Mouse (Mus musculus) frontal cortex, adult 2 months (tissue): Measurements from ENCODE around the gene Ypel5. TPM values are rescaled to one million over a fixed set of nuclear protein-coding genes. Genes with fewer than 3 reads are reported as not detected.

Experiments used
- DNase-seq, 2 experiments: peaks; one replicate each; pipeline ENCODE4 v3.0.0; 2022; ENCODE audit warnings: low spot score in 1 of 2; ENCODE audit errors: extremely low spot score in 1 of 2
- polyA plus RNA-seq: library from polyadenylated mRNA; depleted of rRNA; stranded (reverse); fragments of >200 nt; gene quantifications from 2 replicates; pipeline ENCODE4 v1.2.3, GENCODE M21; 2012; rRNA removed

Ypel5 gene
- 105 and 109 TPM in 2 replicates for polyA plus RNA-seq

- peak; percentile 97 to 99 for DNase-seq
Observed at GRCm38 (mm10) chr17:72836158-72837115, at the start of gene Ypel5. TSS of gene Ypel5 (plus strand) at chr17:72836453.

DNA sequence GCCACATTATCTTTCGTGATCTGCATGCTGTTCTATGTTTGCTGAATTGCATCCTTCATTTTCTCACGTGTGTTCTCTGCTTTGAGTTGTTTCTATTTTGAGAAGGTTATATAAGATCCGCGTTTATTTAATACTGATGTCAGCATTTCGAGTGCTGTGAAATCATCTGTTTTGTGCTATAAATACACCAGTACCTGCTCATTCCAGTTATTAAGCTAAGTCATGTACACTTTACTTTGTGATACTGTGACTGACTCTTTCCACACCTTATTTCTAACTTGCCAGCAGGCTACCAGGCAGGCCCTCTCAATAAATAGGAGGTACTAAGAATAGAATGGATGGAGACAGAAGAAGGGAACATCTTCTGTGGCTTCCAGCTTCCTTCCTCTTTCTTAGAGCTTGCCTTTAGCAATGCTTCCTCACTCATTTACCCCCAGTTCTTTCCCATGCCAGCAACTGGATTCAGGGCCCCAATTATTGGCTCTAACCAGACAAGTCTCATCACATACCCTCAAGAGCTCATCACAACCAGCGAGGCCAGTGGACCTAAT, 48.3 kb upstream of the Ypel5 start:
- peak in 1 of 2 experiments; percentile 13 for DNase-seq

- no peak for DNase-seq
Observed at GRCm38 (mm10) chr17:72793278-72793677, 43.0 kb upstream of the Ypel5 start.

DNA sequence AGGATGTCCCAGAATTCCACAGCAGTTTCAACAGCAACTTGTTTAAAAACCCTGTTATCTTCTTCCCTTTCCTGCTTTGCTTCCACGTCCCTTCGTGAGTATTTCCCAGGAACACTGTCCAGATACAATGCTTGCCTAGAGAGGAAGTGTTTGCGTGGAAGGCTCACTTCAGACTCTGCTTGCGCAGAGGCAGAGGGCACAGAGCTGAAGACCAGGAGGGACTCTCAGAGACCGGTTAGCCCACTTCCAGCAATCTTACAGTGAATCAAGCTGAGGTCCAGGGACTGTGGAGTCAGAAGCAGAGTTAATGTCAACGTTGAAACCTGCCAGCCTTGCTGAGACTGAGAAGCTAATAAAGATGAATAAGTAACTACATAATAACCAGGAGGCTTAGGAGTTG, 41.6 kb upstream of the Ypel5 start:
- no peak for DNase-seq

DNA sequence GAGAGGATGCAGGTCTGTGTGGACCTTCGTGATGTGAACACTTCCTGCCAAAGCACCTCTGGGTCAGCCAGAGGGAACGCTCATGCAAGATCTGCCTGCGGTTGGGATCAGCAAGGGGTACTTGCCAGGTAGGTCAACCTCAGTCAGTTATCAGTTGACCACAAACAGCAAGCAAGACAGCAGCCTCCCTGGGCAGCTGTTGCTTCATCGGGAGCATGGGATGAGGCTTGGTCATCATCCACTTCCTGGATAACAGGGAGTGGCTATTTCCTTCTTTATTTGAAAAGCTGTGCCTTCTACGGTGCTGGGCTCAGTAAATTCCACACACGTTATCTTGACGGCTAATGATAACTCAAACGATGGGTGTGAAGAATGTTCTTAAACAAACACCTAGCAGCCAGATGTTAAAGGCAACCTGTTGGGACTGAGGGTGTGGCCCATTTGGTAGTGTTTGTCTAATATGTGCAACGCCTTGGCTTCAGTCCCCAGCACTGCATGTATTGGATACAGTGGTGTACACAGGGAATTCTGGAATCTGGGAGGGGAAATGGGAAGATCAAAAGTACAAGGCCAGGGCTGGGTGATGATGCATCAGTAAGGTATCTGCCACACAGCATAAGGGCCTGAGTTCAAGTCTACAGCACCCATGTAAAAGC, 40.7 kb upstream of the Ypel5 start:
- no peak for DNase-seq

GRCm38 (mm10) chr17:72796506-72796905, 39.7 kb upstream of the Ypel5 start:
- DNase-seq = no peak

- peak; percentile 34 to 83 for DNase-seq
Observed at GRCm38 (mm10) chr17:72797867-72798266, 38.4 kb upstream of the Ypel5 start.

DNA sequence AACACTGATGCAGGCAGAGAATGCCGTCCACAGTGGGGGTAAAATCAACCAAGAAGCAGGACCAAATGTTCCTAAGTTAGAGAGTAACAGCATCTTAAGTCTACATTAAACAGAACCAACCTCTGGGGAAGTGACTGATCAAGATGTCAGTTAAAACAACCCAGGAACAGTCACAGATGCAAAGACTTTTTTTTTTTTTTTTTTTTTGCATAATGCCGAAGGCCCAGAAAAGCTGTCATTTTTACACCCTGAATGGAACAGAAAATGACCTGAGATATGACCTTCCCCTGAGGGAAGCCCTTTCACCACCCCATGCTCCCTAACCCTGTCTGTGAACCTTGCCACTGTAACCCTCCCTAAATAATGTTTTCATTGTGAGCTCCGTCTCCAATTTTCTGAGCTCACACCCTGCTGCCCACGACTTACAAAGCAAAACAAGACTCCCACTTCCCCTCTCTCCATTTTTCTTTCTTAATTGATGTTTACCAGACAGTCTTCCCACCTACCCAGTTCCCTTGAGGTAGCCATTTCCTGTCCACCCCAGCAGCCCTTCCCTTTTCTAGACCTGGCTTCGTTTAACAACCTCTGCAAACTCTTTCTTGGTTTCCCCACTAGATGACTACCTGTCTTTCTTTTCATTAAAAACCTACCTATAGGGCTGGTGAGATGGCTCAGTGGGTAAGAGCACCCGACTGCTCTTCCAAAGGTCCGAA, 26.2 kb upstream of the Ypel5 start:
- DNase-seq = no peak

GRCm38 (mm10) chr17:72813419-72814315, 22.6 kb upstream of the Ypel5 start:
- DNase-seq = peak; percentile 28 to 78

DNA sequence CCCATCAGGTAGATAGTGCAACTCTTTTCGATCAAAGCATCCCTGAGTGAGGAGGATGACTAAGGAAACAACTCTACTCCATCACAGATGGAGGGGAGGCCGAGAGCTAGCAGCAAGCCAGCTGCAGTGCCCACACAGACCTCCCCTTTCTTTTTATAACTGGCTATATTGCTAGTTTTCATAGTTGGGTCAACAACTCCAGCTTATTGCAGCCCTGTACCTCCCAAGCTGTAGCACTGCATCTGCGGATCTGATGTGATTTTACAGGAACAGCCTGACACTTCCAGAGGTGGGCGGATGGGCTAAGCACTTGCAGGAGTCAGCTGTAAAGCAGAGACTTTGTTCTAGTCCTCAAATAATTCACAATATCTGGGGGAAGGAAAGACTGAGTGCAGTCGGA, 18.7 kb upstream of the Ypel5 start:
- peak; percentile 77 to 87 for DNase-seq

DNA sequence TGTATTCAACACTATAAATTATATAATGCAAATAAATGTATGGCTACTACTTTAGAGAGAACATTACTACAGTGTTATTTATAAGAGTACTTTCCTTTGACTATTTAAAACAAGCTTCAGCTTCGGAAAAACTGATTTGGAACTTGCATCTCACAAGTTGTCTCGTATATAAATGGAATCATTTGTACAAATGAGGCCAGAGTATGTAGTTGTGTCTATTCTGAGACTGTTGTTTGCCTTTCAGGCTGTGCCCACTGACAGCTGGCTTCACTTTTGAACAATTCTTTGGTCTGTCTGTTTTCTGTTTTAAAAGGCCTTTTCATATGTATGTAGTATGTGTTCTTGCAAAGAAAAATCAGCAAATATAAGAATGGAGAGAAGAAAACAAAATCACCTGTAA, 16.5 kb upstream of the Ypel5 start:
- no peak for DNase-seq

DNA sequence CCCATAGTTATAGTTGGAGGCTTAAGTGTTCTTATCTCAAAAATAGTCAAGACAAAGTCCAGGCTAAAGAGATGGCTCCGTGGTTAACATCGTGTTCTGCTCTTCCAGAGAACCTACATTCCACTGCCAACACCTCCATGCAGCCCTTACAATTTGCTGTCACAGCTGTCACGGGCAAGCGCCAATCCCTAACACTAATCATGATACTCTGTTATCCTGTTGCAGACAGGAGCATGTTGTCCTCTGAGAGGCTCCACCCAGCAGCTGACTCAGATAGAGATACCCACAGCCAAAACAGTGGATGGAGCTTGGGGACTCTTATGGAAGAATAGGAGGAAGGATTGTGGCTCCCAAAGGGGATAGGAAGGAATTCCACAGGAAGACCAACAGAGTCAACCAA, 15.8 kb upstream of the Ypel5 start:
- DNase-seq = no peak

- no peak for DNase-seq
Observed at GRCm38 (mm10) chr17:72821923-72822322, 14.3 kb upstream of the Ypel5 start.

GRCm38 (mm10) chr17:72826916-72827534, 9.2 kb upstream of the Ypel5 start:
- no peak for DNase-seq

- no peak for DNase-seq
Observed at GRCm38 (mm10) chr17:72828027-72828678, 8.1 kb upstream of the Ypel5 start.

GRCm38 (mm10) chr17:72828687-72829086, 7.6 kb upstream of the Ypel5 start:
- DNase-seq = no peak

DNA sequence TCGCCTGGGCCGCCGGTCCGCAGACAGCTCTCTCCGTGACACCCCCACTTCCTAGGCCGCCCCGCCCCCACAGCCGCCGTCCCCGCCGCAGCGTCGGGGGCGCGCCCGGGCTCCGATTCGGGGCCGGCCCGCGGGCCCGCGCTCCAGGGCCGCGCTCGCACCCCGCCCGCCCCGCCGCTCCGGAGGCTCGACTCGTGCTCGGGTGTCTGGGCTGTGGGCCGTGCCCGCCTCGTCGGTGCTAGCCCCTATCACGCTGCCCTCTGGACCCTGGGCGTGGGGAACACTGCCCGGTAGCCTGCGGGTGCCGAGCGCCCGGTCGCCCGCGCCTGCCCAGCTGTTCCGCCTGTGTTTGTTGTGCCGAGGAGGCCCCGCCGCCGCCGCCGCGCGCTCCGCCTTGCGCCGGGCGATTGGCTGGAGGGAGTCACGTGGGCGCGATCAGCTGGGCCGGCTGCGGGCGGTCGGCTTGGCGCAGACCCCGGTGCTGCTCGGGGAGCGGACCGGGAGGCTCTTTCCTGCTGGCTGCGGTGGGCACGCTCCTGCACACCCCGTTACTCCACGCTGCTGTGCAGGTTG, 973 bp downstream of the Ypel5 start:
- peak; percentile 79 to 90 for DNase-seq

- DNase-seq = peak in 1 of 2 experiments; percentile 18
Observed at GRCm38 (mm10) chr17:72837824-72838474, 1.7 kb downstream of the Ypel5 start.
